Mouse (Mus musculus) layer of hippocampus, adult 11-12 months (tissue): Measurements from ENCODE around the gene Lgi2.

Experiments
- DNase-seq: peaks from one replicate; pipeline ENCODE4 v3.0.0; 2022; ENCODE audit warnings: low spot score

Lgi2 gene

DNA sequence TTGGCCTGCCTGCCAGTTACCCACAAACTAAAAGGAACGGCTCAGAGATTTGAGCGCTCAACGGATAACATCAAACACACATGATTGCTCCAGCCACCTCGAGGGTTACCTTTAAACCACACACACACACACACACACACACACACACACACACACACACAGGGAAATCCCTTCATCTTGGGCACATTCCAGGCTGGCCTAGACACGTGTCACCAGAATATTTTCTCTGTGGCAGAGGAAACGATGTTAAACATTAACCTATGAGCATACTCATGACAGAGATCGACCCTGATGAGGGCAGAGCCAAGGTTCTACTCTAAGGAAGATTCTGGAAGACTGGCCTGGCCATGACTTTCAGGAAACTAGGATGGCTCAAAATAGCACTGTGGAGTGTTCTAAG, 29.2 kb downstream of the Lgi2 start:
- no peak for DNase-seq

DNA sequence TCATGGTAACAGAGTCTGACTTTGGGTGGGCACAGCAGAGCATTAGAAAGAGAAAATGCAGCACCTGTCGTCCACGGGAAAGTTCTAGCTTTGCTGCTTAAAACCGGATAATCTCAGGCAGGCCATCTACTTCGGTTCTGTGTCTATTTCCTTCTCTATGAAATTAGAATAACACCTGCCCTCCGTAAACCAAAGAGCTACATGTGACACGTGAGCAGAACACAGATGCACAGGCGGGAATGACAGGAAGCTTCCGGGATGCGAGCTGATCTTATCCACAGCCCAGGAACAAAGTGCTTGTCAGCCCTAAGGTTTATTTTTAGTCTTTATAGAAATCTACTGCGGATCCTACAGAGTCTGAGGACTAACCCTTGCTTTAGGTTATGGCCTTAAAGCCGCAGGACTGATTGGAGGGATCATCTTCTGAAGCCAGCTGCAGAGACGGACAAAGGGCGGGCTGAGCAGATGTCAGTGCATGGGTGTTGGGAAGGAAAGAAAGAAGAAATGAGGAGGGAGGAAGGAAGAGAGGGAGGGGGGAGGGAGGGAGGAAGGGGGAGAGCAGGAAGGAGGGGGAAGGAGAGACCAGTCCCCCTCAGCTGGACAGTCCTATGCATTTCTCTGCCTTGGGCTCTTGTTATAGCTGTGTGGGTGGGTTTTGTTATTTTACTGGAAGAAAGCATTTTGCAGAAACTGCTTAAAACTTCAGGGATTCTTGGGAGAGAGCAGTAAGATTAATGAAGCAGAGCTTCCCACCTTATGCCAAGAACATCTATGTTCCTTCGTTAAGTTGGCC, 31.3 kb downstream of the Lgi2 start:
- DNase-seq = no peak

DNA sequence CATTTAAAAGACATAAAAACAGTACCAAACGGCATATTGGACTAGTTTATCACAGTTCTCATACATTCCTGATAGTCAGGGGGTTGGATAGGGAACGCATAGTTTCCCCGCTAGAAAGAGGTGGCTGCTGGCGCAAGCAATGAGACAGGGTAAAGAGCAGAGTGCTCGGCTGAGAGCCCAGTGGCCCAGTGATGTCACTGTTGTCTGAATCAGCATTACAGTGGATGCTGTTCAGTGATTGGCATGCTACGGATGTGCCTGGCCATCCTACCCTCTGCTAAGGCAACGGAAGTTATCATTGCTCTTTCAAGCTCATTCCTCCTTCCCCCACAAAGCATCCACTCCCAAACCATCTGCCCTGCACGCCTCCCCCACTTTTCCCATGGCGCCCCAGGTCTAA, 32.6 kb downstream of the Lgi2 start:
- DNase-seq = no peak

DNA sequence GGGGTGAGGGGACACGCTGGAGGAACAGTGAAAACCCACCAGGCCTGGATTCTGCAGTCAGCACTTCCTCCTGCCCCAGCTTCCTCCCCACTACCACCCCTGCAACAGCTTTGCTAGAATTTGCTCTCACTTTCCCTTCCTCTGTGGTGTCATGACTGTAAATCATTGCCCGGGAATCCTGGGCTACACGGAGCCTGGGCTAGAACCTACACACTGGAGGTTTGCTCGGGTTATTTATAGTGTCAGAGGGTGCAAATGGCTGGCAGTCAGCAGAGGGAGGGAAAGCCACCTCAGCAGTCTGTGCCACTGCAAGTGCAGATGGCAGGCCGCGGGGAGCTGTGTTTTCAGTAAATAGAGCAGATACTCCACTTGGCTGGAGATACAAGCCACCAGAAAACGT, 37.7 kb downstream of the Lgi2 start:
- peak; percentile 41 for DNase-seq

DNA sequence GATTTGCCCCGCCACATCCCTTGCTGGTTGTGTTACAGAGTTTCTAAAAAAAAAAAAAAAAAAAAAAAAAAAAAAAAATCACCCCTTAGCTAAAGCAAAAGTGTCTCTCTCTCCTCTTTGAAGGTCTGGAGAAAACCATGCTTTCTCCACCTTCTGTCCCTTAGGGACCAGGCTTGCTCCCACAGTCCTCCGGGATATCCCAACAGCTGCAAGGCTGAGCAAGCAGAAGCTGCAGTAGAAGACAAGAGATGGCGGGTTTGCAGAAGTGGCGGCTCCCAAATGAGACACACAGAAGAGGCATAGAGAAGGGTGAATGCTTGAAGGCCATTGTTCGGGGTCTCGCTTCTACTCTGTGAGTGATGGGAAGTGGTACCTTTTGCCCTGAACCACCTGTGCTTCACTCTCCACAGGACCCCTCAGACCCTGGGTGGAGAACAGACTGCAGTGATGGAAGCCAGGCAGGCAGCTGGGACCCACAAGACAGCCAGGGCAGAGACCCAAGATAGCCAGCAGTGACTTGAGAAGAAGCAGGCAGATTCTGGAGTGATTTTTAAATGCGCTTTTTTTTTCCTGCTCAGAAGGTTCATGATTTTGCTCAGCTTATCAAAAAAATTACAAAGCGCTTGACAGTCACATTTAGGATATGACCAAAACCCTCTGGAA, 39.8 kb downstream of the Lgi2 start:
- DNase-seq = no peak

DNA sequence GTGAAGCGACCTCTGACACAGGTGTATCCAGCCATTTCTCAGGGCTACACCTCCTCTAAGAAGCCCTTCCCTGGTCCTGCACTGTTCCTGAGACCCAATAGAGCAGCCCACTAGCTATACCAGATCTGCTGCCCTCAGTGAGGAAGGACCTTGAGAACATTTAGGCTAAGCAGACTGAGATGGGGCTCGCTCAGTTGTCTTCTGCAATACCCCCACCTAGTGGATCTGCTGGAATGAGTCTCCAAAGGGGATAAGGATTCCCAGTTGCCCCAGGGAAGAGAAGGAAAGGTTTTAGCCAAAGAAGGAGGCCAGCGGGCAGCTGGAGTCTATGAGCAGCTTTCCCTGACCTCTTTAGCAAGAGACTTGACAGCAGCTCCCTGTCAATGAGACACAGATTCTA, 42.1 kb downstream of the Lgi2 start:
- DNase-seq = peak; percentile 50

DNA sequence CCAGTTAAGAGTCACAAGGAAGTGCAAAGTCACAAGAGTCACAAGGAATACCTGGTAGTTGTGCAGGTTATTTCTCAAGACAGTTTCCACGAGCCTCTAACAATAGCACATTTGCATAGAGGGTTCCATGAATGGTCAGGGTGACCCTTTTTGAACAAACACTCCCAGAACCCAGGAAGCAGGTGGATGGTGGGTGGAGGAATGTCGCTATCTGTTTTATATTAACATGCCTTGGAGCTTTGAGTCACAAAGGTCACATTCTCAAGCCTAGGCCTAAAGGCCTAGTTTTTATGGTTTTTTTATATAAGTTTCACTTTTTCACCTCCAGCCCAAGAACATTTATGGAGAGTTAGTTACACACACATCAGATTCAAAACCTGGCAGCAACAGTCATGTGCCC, 46.3 kb downstream of the Lgi2 start:
- no peak for DNase-seq

DNA sequence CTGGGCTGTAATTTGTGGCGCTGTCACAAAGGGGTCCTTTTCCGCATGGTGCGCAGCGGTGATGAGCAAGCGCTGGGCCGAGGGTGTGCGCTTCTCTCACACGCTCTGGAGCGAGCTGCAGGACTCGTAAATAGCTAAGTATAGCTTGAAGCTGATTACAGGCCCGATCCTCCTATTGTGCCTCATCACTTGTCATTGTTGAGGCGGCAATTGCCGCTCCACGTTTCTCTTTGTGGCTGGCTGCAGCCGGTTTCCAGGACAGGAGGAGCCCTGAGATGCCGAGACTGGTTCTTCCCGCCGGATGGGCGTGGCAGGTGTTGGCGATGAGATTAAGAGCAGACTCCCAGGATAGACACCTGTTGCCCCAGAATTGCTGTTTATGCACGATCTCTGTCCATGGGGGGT, 50.2 kb downstream of the Lgi2 start:
- peak; percentile 14 for DNase-seq

DNA sequence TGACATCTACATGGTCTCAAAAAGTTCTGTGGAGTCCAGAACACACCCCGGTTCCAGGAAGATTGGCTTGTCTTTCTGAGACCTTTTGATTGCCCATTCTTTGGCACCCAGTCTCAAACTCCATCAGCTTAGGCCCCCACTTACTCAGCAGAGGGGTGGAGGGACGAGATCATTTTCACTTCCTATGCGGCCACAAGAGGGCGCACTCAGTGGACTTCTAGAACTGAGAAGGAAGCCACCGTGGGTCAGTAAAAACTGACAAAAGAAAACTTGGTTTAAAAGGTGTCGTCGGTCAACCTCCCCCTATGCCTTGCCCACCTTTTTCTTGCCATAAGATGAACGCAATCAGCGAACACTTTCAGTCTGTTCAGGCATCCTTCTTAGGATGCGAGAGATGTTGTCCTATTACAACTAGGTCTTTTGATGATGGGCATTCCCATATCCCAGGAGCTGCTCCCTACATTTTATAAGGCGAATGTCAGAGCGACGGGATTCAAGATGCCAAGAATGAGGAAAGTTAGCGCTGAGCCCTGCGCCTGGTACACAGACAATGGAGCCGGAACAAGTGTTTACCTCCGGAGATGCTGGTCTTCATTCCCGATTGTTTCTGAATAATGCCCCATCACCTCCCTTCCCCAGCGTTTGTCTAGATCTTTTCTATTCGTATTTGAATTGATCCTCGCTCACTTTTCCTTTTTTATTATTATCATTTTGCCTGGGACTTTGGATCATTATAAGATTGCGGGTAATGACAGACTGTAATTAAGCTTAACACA, 50.8 kb downstream of the Lgi2 start:
- DNase-seq = peak; percentile 80

DNA sequence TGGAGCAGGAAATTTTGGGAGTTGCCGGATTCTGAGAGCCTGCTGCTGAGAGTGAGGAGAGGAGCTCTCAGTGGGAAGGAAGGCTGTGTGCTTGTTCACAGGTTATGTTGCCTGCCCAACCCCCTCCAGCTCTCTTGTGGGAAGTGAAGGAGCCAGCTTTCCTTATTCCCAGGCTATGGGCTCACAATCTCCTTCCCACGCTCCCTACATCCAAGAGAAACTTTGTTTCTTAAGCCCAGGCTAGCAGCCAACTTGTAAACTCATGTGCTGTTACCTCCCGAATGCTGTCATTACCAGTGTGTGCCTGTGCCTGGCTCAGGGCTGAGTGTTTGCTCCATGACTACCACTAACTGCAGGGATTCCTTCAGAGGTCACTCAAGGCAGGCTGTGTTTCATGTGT, 55.2 kb downstream of the Lgi2 start:
- DNase-seq = no peak

DNA sequence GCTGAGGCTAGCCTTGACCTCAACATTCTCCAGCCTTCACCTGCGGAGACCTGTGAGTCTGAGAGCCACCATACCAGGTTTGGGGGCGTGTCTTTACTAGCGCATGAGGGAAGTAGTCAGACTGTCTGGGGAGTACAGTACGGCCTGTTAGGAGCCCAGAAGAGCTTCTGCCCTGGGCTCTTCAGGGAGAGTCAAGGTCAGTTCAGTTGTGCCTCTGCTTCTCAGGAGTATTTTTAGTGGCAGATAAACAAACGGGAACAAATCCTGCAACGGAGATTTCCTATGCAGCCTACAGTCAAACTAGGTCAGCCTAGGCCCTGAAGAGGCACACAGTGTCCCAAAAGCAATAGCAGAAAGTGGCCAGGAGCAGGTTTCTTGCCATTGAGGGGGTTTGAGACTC, 56.8 kb downstream of the Lgi2 start:
- DNase-seq = no peak

DNA sequence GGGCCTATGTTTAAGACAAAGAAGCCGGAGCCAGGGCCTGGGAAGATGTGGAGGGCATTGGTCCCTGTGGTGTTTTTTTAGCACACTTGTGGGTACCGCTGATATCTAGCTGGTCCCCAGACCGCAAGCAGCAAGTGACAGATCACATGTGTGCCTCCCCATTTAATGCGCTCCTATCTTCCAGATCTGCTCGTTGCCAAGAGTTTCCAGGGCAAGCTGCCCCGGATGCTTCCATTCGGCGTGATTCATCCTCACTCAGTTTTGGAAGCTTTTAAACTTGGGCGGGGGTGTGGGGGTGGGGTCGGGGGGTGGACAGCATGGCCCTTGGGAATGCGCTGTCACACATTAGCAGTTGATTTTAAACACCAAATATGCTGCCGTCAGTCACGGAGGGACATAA, 61.6 kb downstream of the Lgi2 start:
- peak; percentile 7 for DNase-seq

DNA sequence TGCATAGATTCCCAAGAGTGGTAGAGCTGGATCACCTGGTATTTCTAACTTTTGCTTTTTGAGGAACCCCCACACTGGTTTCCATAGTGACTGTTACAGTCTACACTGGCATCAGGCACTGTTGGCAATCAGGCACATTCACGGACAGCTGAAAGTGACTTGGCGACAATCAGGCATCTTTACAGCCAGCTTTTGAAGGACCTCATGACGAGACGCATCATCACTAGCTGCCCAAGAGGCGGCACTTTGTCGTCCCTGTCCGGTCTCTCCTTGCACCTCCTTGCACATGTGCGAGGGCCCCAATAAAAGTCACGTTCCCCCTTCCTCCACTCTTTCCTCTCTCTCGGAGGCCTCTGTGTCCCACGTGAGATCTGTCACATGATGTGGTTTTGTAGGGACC, 62.1 kb downstream of the Lgi2 start:
- DNase-seq = peak; percentile 50

DNA sequence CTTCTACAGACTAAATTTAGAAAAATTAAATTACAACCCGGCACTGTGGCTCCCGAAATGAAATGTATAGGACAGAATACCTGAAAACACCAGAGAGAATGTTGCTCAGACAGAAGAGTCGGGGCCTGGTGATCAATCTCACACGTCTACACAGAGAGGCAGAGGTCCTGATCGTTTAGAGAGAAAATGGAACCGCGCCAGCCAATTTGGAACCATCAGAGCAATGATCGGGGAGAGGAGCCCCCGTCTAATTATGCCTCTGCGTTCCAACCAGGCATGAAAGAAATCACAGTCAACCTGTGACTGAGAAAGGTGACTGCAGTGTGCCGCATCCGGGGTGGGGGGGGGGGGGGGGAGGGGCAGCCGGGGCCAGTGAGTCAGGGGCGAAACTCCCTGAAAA, 70.6 kb downstream of the Lgi2 start:
- no peak for DNase-seq

DNA sequence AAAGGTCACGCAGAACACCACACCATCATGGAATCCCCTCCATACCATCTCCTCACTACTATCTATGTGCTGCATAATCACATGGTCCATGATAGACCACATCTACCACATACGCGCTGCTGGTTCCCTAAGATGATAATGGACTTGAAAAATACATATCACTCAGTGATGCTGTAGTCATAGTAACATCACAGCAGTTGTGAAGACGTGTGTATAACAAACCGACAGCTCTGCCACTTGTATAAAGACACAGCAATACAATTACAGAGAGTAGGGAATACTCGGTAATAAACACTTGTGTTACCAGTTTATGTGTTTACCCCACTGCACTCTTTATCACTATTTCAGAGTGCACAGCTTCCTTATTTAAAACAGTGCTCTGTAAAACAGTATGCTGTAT, 74.8 kb downstream of the Lgi2 start:
- DNase-seq = no peak

DNA sequence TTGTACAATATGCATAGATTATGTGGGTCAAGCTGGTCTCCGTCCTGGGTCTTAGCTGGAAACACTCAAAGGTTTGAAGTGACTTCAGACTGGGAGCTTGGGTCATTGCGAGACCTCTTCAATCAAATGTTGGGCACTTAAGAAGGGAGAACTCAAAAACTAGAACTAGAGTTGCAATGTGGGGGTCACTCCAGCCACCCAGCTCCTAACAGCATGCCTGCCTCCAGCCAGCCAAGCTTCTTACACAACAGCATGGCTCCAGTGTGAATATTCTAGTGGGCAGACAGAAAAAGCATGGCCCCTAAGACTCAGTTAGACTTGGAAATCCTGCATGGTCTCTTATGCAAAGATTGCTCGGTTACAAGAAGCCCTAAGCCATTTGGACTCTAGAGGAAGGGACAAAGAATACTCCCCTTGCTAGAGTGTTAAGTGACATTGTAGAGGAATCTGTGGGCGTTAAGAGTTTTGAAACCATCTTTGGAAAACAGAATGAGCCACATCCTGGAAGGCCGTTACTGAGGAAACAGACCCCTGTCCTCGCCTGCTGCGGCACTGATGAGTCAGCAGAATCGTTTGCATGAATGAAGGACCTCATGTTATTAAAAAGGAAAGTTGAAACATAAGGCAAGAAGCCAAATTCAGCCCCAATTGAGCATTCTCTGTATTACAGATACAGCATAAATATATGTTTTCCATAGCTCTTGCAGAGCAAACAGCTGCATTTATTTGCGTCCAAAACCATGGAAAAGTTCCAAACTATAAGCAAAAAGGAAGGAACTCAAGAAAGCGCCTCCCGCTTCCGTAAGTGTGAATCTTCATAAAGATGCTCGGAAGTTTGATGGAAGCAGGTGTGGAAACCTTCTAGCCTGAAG, 78.5 kb downstream of the Lgi2 start:
- no peak for DNase-seq
